Mouse (Mus musculus): ENCODE data around the gene Gsto1. TPM values are rescaled to one million over a fixed set of nuclear protein-coding genes. Genes with fewer than 3 reads are reported as not detected.

The Gsto1 gene
- total and polyA plus RNA-seq, 2 experiments from 2014 or later, result 102 to 136 TPM

DNA sequence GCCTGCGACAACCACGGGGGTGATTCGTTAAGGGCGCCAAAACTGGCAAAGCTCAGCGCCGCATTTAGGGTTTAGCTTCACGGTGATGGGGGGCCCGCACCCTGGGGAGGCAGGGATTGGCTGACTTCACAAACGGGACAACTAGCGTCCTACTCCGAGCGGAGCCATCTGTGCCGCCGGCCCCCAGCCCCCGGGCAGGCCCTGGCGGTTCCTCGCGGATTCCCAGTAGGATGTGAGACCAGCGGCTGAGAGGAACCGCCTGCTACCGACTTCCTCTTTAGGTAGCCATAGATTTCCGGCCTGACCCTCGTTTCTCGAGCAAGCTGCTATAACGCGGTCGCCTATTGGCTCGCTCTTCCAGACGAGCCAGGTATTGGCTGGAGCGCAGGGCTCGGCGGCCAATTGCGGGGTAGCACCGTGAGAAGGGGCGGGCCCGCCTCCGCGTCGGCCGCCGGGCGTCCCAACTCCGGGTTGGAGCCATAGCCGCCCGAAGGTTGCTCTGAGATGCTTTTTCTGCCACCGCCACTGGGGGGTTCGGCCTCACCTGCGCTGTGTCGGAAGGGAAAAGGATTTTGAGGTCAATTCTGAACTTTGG, 10.7 kb downstream of the Gsto1 start, which contains the start of gene Gsto2:
Gsto2 (plus strand) TSS at position 182 of the 595 bp plus-strand sequence.
- Histone ChIP-seq H3K27me3 (ENCODE audit: insufficient read depth, low read length) (no peaks in the 10 kb centered on the region), H3K4me1 (ENCODE audit: insufficient read depth, low read length) (no peaks in the 10 kb centered on the region), H3K9me3 (ENCODE audit: low read length) (no peaks in the 10 kb centered on the region), H3K27ac (peak within 1 kb of the TSS; percentile 87), H3K4me2 (ENCODE audit: low read depth, low read length) (peak within 1 kb of the TSS; percentile 86), H3K36me3 (ENCODE audit: insufficient read depth, low read length) (no peaks in the 10 kb centered on the region; the same call in 1 of the 2 replicates), H3K9ac (replicated peaks; ENCODE audit: low read length) (peak within 1 kb of the TSS; percentile 60), H3K4me3 (ENCODE audit: low read length) (peak within 1 kb of the TSS; percentile 52)
- peak; percentile 98 for DNase-seq (ENCODE audit: low spot score)
- under 1% methylated on average over 49 of the region's 49 CpGs for WGBS
- ATAC-seq, result peak; percentile 100
- peak; percentile 68 for TF ChIP-seq CTCF (IDR thresholded peaks at IDR 0.05; ENCODE audit: low read depth)

DNA sequence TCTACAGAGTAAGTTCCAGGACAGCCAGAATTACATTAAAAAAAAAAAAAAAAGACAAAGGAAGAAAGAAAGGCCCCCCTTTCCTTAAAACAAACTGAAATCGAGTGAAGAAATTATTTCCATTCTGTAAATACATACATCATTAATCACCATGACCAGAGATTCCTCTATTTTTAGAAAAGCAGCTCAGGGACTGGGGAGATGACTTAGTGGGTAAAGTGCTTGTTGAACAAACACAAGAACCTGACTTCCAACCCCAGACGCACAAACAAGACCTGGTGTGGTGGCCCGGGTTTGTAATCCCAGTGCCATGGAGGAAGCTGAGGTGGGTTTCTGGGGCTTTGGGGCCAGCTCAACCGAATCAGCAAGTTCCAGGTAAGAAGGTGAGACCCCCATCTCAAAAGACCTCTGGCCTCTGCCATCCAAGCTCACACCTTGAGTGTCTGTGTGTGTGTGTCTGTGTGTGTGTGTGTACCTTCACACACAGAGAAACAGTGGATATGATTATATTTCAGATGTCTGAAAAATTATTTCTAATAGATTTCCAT, 12.9 kb downstream of the Gsto1 start:
- no peak for TF ChIP-seq CTCF (IDR thresholded peaks at IDR 0.05; ENCODE audit: low read depth)
- DNase-seq (ENCODE audit: low spot score) (no peak), ATAC-seq (no peak)
- no peaks in the 10 kb centered on the region for H3K4me1 ChIP-seq (ENCODE audit: insufficient read depth, low read length)
- no peak overlapping the region for H3K4me2 ChIP-seq (ENCODE audit: low read depth, low read length)
- H3K36me3 ChIP-seq (ENCODE audit: insufficient read depth, low read length), result no peaks in the 10 kb centered on the region
- H3K9me3 ChIP-seq (ENCODE audit: low read length), result no peaks in the 10 kb centered on the region
- WGBS, result 73% methylated on average over 4 of the region's 4 CpGs
- no peaks in the 10 kb centered on the region for H3K27me3 ChIP-seq (ENCODE audit: insufficient read depth, low read length)
- H3K27ac ChIP-seq, result no peak overlapping the region
- H3K9ac ChIP-seq (replicated peaks; ENCODE audit: low read length), result no peak overlapping the region
- H3K4me3 ChIP-seq (ENCODE audit: low read length), result no peak overlapping the region

DNA sequence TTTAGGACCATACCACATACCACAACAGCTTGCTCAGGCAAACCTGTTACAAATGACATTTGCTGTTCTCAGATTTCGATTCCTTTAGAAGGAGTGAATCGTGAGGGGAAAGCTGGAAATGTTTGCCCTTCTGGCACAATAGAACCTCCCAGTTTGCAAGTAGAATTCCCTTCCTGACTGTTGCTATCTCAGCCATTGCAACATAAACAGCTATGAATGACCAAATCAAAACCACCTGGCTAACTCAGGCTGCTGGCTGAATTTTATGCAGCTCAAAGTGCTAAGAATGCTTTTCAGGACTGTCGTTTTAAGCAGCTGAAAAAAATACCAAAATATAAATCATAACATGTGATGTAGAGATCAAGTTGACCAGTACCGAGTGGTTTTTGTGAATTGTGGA, 14.2 kb downstream of the Gsto1 start:
- ATAC-seq (no peak), DNase-seq (ENCODE audit: low spot score) (no peak)
- no peak overlapping the region for H3K27ac ChIP-seq
- H3K4me1 ChIP-seq (ENCODE audit: insufficient read depth, low read length), result no peaks in the 10 kb centered on the region
- no peak overlapping the region for H3K4me2 ChIP-seq (ENCODE audit: low read depth, low read length)
- no peaks in the 10 kb centered on the region for H3K9me3 ChIP-seq (ENCODE audit: low read length)
- H3K27me3 ChIP-seq (ENCODE audit: insufficient read depth, low read length), result no peaks in the 10 kb centered on the region
- TF ChIP-seq CTCF (IDR thresholded peaks at IDR 0.05; ENCODE audit: low read depth), result no peak
- no peak overlapping the region for H3K4me3 ChIP-seq (ENCODE audit: low read length)
- 74% methylated on average over 4 of the region's 4 CpGs for WGBS
- no peaks in the 10 kb centered on the region for H3K36me3 ChIP-seq (ENCODE audit: insufficient read depth, low read length)
- no peak overlapping the region for H3K9ac ChIP-seq (replicated peaks; ENCODE audit: low read length)

DNA sequence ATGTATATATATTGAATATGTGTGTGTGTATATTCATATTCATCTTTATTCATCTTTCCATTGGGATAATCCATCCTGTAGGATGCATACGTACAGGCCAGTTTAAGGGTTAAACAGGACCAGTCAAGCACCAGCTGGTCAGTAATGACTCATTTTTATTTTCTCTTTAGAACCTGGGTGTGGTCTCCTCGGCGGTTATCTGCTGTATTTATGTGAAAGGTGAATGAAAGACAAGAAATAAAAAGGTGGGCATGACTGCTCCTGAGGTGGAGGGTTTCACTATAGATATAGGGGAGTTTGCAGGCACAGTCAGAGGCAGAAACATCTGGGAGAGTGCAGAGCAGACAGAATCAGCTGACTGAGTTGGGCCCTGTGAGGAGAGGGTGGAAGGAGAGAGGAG, 14.7 kb downstream of the Gsto1 start:
- no peaks in the 10 kb centered on the region for H3K4me1 ChIP-seq (ENCODE audit: insufficient read depth, low read length)
- no peak overlapping the region for H3K4me2 ChIP-seq (ENCODE audit: low read depth, low read length)
- H3K9ac ChIP-seq (replicated peaks; ENCODE audit: low read length), result no peak overlapping the region
- no peak overlapping the region for H3K4me3 ChIP-seq (ENCODE audit: low read length)
- ATAC-seq, result no peak
- H3K27ac ChIP-seq, result no peak overlapping the region
- H3K27me3 ChIP-seq (ENCODE audit: insufficient read depth, low read length), result no peaks in the 10 kb centered on the region
- DNase-seq (ENCODE audit: low spot score), result no peak
- WGBS, result 77% methylated on average over 3 of the region's 3 CpGs
- no peaks in the 10 kb centered on the region for H3K36me3 ChIP-seq (ENCODE audit: insufficient read depth, low read length)
- no peaks in the 10 kb centered on the region for H3K9me3 ChIP-seq (ENCODE audit: low read length)
- TF ChIP-seq CTCF (IDR thresholded peaks at IDR 0.05; ENCODE audit: low read depth), result no peak

DNA sequence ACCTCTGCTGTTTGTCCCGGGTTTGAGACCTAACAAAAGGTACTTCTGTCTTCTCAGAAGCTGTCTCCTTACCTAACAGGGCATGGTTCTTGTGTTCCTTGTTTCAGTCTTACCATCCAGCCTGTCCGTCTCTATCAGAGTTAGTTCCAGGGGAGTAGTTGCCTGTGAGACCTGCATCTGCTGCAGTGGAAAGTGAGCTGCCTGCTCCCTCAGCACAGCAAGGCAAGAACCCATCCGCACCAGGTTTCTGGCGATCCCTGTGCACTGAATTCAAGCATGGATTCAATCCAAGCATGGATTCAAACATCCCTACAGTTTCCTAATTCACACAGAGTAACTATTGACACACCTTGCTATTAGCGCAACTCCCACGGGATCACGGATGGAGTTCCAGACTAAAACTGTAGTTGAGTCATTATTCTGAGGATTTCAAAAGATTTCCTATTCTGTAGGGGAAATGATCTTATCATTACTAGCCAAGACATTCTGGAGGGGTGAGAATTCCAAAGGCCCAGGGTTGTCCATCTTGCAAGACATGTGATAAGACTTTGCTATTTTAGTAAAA, 15.4 kb downstream of the Gsto1 start:
- Histone ChIP-seq H3K9ac (replicated peaks; ENCODE audit: low read length) (no peak overlapping the region), H3K27me3 (ENCODE audit: insufficient read depth, low read length) (no peaks in the 10 kb centered on the region), H3K9me3 (ENCODE audit: low read length) (no peaks in the 10 kb centered on the region), H3K4me3 (ENCODE audit: low read length) (no peak overlapping the region), H3K27ac (no peak overlapping the region), H3K4me2 (ENCODE audit: low read depth, low read length) (no peak overlapping the region), H3K36me3 (ENCODE audit: insufficient read depth, low read length) (no peaks in the 10 kb centered on the region), H3K4me1 (ENCODE audit: insufficient read depth, low read length) (no peaks in the 10 kb centered on the region)
- 76% methylated on average over 7 of the region's 7 CpGs for WGBS
- no peak for DNase-seq (ENCODE audit: low spot score)
- TF ChIP-seq CTCF (IDR thresholded peaks at IDR 0.05; ENCODE audit: low read depth), result no peak
- ATAC-seq, result no peak

DNA sequence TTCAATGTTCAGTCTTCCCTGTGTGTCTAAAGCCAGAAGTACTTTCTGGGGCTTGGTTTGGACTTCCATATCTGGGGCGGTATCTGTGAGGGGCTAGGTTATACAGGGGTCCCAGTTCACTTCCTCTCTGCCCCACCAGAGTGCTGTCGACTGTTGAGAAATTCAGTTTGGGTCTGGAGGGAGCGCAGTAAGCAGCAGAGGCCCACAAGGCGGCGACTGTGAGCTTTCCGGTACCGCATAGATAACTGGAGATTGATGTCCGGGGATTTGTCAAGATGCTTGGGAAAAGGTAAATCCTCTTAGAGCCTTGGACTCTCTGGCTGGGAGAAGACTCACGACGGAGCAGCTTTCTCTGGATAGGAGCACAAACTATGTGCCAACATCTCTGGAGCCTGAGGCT, 16.7 kb downstream of the Gsto1 start:
- peak; percentile 54 for DNase-seq (ENCODE audit: low spot score)
- Histone ChIP-seq H3K4me2 (ENCODE audit: low read depth, low read length) (no peak overlapping the region), H3K9ac (replicated peaks; ENCODE audit: low read length) (no peak overlapping the region), H3K9me3 (ENCODE audit: low read length) (no peaks in the 10 kb centered on the region), H3K4me1 (ENCODE audit: insufficient read depth, low read length) (no peaks in the 10 kb centered on the region), H3K27me3 (ENCODE audit: insufficient read depth, low read length) (no peaks in the 10 kb centered on the region), H3K4me3 (ENCODE audit: low read length) (no peak overlapping the region), H3K36me3 (ENCODE audit: insufficient read depth, low read length) (no peaks in the 10 kb centered on the region), H3K27ac (no peak overlapping the region)
- TF ChIP-seq CTCF (IDR thresholded peaks at IDR 0.05; ENCODE audit: low read depth), result peak; percentile 62
- ATAC-seq, result no peak
- WGBS, result 23% methylated on average over 10 of the region's 10 CpGs

DNA sequence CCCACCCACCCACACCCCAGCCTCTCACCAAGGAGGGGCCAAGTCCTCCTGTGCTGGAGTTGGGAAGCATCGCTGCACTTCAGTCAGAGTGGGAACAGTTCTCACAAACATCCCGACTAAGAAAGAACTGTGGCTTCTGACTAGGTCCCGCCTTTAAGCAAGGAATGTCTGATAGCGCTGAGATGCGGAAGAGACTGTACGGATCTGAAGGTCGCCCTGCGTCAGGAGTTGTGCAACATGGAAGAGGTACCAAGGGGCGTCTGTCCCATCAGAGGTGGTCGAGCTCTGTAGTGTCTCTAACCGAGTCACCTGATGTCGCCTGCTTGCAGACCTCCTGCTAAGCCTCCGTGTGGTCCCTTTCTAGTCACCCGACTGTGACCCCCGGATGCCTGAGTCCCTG, 21.5 kb downstream of the Gsto1 start:
- Histone ChIP-seq H3K27ac (no peak overlapping the region), H3K9ac (replicated peaks; ENCODE audit: low read length) (no peak overlapping the region), H3K4me3 (ENCODE audit: low read length) (no peak overlapping the region), H3K9me3 (ENCODE audit: low read length) (no peaks in the 10 kb centered on the region), H3K4me2 (ENCODE audit: low read depth, low read length) (no peak overlapping the region), H3K27me3 (ENCODE audit: insufficient read depth, low read length) (no peaks in the 10 kb centered on the region), H3K36me3 (ENCODE audit: insufficient read depth, low read length) (no peaks in the 10 kb centered on the region), H3K4me1 (ENCODE audit: insufficient read depth, low read length) (no peaks in the 10 kb centered on the region)
- no peak for TF ChIP-seq CTCF (IDR thresholded peaks at IDR 0.05; ENCODE audit: low read depth)
- no peak for DNase-seq (ENCODE audit: low spot score)
- WGBS, result 80% methylated on average over 15 of the region's 15 CpGs
- no peak for ATAC-seq

All from hindbrain, postnatal 0 days (tissue).